Mouse (Mus musculus): ENCODE measurements around the gene Ttl. TPM values are rescaled to one million over a fixed set of nuclear protein-coding genes. Genes with fewer than 3 reads are reported as not detected.
A peak's percentile ranks its signal among the peaks of the same experiment; 100 is the strongest.

Ttl gene
- polyA plus RNA-seq, 1 experiment from 2014 or later, result 21.3 TPM

DNA sequence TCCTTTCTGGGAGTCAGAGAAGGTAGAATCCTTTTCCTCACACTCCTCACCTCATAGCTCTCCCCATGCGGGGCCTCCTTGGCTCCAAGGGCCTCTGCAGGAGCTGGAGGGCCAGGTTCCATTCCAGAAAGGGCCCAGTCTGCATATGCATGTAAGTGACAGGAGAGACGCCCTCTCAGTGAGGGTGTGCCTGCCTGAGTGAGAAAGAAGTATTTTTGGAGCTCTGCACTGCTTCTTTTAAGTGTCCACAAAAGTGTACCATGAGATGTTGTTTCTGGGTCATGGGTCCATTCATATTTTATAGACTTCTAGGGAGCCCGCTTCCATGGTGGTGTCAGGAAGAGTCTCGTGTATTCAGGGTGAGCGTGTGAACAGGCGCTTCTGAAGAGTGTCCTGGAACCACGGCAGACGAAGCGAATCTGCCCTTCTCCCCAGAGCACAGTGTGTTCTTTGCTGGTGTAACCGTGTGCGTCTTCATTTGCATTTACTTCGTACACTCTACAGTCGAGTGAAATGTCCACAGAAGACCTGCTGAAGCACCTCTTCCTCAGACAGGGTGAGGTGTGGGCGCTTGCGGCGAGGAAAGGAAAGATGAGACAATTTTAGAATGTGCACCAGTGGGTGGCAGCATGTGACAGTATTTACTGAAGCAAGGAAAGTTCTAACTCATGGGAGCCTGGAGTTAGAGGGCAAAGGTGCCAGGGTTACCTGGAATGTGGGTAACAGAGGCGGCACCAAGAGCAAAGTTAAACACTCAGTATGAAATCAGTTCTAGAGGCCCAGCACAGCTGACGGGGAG lies 28.4 kb downstream of the Ttl start:
- Histone ChIP-seq H3K36me3 (ENCODE audit: control insufficient read depth, insufficient read depth, low read length) (peaks cover 10% of the 10 kb centered on the region; the same call in 1 of the 2 replicates), H3K9me3 (ENCODE audit: control insufficient read depth, low read length) (no peaks in the 10 kb centered on the region), H3K27ac (ENCODE audit: low read depth, low read length) (no peak overlapping the region), H3K4me2 (ENCODE audit: low read depth) (no peak overlapping the region), H3K27me3 (ENCODE audit: control insufficient read depth, insufficient read depth, low read length) (no peaks in the 10 kb centered on the region), H3K4me3 (ENCODE audit: low read depth, low read length) (no peak overlapping the region), H3K9ac (ENCODE audit: low read length) (no peak overlapping the region), H3K4me1 (ENCODE audit: control insufficient read depth, insufficient read depth, low read length) (no peaks in the 10 kb centered on the region)
- 89% methylated on average over 18 of the region's 18 CpGs for WGBS
- no peak for ATAC-seq (ENCODE audit: insufficient read depth, low FRiP score, low TSS enrichment)
- no peak for DNase-seq (ENCODE audit: low spot score)

DNA sequence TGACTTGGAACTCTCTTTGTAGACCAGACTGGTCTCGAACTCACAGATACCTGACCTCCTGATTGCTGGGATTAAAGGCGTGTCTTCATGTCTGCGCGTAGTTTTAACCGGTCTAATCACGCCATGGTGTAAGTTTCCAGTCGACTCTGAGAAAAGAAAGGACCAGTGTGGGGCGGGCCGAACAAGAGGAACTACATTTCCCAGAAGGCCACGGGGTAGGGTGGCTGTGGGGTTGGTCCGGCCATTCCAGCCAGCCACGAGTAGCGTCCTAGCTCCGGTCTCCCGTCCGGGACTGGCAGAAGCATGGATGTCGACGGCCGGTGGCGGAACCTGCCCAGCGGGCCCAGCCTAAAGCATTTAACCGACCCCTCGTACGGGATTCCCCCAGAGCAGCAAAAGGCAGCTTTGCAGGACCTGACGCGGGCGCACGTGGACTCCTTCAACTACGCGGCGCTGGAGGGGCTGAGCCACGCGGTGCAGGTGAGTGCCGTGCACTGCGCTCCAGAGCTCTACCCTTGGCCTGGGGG lies 35.1 kb downstream of the Ttl start, which contains the start of gene Polr1b:
Gene Polr1b, plus strand, starts transcription at position 212 of the 527 bp plus-strand sequence.
- ATAC-seq (ENCODE audit: insufficient read depth, low FRiP score, low TSS enrichment), result peak; percentile 99
- peak within 1 kb of the TSS; percentile 75 for H3K4me3 ChIP-seq (ENCODE audit: low read depth, low read length)
- 1% methylated on average over 35 of the region's 35 CpGs for WGBS
- H3K9me3 ChIP-seq (ENCODE audit: control insufficient read depth, low read length), result no peaks in the 10 kb centered on the region
- H3K9ac ChIP-seq (ENCODE audit: low read length), result peak within 1 kb of the TSS; percentile 74
- no peak within 1 kb of the TSS for H3K27ac ChIP-seq (ENCODE audit: low read depth, low read length)
- H3K36me3 ChIP-seq (ENCODE audit: control insufficient read depth, insufficient read depth, low read length), result peaks cover 8% of the 10 kb centered on the region
- H3K4me1 ChIP-seq (ENCODE audit: control insufficient read depth, insufficient read depth, low read length), result no peaks in the 10 kb centered on the region
- DNase-seq (ENCODE audit: low spot score), result peak; percentile 92
- no peaks in the 10 kb centered on the region for H3K27me3 ChIP-seq (ENCODE audit: control insufficient read depth, insufficient read depth, low read length)
- H3K4me2 ChIP-seq (ENCODE audit: low read depth), result peak within 1 kb of the TSS; percentile 73

DNA sequence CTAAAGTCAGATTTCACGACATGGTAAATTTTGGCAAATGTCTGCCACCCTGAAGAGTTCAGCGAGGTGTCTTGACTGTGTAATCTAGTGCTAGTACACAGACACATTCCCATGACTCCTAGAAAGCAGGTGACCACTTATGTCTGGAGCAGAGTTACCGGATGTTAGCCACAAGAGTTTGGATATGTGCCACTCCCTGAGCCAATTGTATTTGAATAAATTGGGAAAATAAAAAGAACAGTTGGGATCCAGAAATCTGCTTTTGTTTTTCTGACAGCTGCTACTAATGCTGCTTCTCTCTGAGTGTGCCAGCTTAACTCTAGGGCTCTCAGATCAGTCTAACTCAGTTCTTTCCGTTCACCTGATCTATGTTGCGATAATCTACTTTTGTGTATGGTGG lies 47.2 kb downstream of the Ttl start:
- Histone ChIP-seq H3K4me2 (ENCODE audit: low read depth) (no peak overlapping the region), H3K36me3 (ENCODE audit: control insufficient read depth, insufficient read depth, low read length) (peaks cover 11% of the 10 kb centered on the region), H3K9ac (ENCODE audit: low read length) (no peak overlapping the region), H3K4me3 (ENCODE audit: low read depth, low read length) (no peak overlapping the region), H3K27ac (ENCODE audit: low read depth, low read length) (no peak overlapping the region), H3K27me3 (ENCODE audit: control insufficient read depth, insufficient read depth, low read length) (no peaks in the 10 kb centered on the region), H3K9me3 (ENCODE audit: control insufficient read depth, low read length) (no peaks in the 10 kb centered on the region), H3K4me1 (ENCODE audit: control insufficient read depth, insufficient read depth, low read length) (no peaks in the 10 kb centered on the region)
- WGBS, result 96% methylated on average over 5 of the region's 5 CpGs
- no peak for DNase-seq (ENCODE audit: low spot score)
- ATAC-seq (ENCODE audit: insufficient read depth, low FRiP score, low TSS enrichment), result no peak

DNA sequence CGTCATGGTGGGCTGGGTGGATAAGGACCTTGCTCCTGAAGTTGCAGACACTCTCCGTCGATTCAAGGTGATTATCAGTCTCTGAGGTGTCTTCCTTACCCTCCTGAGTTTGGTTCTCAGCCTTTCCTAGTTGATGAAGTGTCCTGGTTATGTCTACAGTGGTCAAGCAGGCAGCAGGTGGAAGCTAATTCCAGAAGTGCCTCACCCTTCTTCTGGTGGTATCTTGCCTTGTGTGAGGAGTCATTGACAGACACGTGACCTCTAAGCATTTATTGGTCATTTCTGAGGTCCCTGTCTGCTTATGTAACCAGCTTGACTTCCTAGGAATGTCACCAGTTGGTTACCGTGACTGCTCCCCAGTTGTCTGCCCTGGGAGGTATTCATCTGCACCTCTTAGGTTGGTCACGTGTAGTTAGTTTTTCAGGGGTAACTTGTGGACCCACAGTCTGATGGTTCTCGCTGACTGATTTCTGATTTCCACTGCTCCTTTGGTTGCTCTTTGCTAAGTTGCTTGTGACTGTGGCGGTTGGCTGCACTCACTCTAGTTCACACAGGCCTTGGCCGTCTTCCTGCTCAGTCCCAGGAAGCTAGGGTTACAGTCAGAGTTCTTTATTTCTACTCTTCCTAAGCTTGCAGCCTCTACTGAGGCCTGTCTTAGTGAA lies 50.1 kb downstream of the Ttl start:
- no peaks in the 10 kb centered on the region for H3K9me3 ChIP-seq (ENCODE audit: control insufficient read depth, low read length)
- H3K36me3 ChIP-seq (ENCODE audit: control insufficient read depth, insufficient read depth, low read length), result peaks cover 16% of the 10 kb centered on the region
- no peak overlapping the region for H3K27ac ChIP-seq (ENCODE audit: low read depth, low read length)
- no peaks in the 10 kb centered on the region for H3K4me1 ChIP-seq (ENCODE audit: control insufficient read depth, insufficient read depth, low read length)
- DNase-seq (ENCODE audit: low spot score), result no peak
- 93% methylated on average over 9 of the region's 9 CpGs for WGBS
- H3K27me3 ChIP-seq (ENCODE audit: control insufficient read depth, insufficient read depth, low read length), result no peaks in the 10 kb centered on the region
- ATAC-seq (ENCODE audit: insufficient read depth, low FRiP score, low TSS enrichment), result no peak
- no peak overlapping the region for H3K4me2 ChIP-seq (ENCODE audit: low read depth)
- no peak overlapping the region for H3K4me3 ChIP-seq (ENCODE audit: low read depth, low read length)
- no peak overlapping the region for H3K9ac ChIP-seq (ENCODE audit: low read length)

DNA sequence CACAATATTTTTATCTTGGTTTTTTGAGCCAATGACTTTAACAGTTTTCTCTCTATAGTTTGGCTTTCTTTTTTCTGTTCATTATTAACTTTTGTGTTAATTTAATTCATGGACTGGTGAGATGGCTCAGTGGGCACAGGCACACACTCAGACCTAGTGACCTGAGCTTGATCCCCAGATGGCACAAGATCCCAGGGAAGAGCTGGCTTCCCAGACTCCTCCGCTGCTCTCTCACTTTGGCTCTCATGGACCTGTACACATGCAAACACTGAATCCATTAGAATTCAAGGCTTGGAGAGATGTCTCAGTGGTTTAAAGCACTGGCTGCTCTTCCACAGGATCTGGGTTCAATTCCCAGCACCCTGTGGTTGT lies 50.6 kb downstream of the Ttl start:
- DNase-seq (ENCODE audit: low spot score), result no peak
- no peak for ATAC-seq (ENCODE audit: insufficient read depth, low FRiP score, low TSS enrichment)
- Histone ChIP-seq H3K4me1 (ENCODE audit: control insufficient read depth, insufficient read depth, low read length) (no peaks in the 10 kb centered on the region), H3K27me3 (ENCODE audit: control insufficient read depth, insufficient read depth, low read length) (no peaks in the 10 kb centered on the region), H3K4me2 (ENCODE audit: low read depth) (no peak overlapping the region), H3K27ac (ENCODE audit: low read depth, low read length) (no peak overlapping the region), H3K4me3 (ENCODE audit: low read depth, low read length) (no peak overlapping the region), H3K9me3 (ENCODE audit: control insufficient read depth, low read length) (no peaks in the 10 kb centered on the region), H3K36me3 (ENCODE audit: control insufficient read depth, insufficient read depth, low read length) (peaks cover 16% of the 10 kb centered on the region), H3K9ac (ENCODE audit: low read length) (no peak overlapping the region)
- WGBS, result 100% methylated on average over 1 of the region's 1 CpGs

DNA sequence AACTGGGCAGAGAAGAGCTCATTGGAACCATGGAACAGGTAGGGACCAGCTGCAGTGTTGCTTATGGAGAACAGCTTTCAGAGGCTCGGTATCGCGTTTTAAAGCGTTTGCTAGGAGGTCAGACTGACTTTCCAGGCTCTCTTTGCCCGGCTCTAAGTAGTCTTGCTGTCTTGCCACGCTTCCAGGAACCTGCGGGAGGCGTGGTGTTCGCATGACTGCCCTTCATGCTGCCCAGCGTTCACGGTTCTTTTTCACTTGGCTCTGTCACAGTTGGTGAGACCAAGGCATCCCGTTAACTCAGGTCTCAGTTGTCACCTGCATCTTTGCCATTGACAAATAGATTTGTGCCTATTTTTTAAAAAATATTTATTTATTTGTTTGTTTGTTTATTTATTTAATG lies 52.3 kb downstream of the Ttl start:
- no peak for DNase-seq (ENCODE audit: low spot score)
- Histone ChIP-seq H3K4me2 (ENCODE audit: low read depth) (no peak overlapping the region), H3K9me3 (ENCODE audit: control insufficient read depth, low read length) (no peaks in the 10 kb centered on the region), H3K27ac (ENCODE audit: low read depth, low read length) (no peak overlapping the region), H3K36me3 (ENCODE audit: control insufficient read depth, insufficient read depth, low read length) (peaks cover 18% of the 10 kb centered on the region), H3K27me3 (ENCODE audit: control insufficient read depth, insufficient read depth, low read length) (no peaks in the 10 kb centered on the region), H3K9ac (ENCODE audit: low read length) (no peak overlapping the region), H3K4me3 (ENCODE audit: low read depth, low read length) (no peak overlapping the region), H3K4me1 (ENCODE audit: control insufficient read depth, insufficient read depth, low read length) (no peaks in the 10 kb centered on the region)
- WGBS, result 97% methylated on average over 12 of the region's 12 CpGs
- no peak for ATAC-seq (ENCODE audit: insufficient read depth, low FRiP score, low TSS enrichment)

DNA sequence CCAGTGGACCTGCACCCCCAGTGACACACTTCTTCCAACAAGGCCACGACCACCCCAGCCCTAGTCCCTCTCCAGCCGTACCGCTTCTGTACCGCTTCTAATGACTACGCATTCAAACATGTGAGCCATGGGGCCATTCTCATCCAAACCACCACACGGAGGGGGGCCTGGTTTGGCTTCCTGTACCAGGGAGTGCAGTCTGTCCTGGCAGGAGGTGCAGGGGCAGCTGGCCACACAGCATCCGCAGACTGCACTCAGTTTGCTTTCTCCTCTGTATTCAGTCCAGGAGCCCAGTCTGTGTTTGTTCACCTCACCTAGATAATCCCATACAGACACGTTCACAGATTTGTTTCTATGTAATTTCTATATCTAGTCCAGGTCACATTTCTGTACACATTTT lies 56.2 kb downstream of the Ttl start:
- no peak overlapping the region for H3K27ac ChIP-seq (ENCODE audit: low read depth, low read length)
- no peaks in the 10 kb centered on the region for H3K27me3 ChIP-seq (ENCODE audit: control insufficient read depth, insufficient read depth, low read length)
- no peaks in the 10 kb centered on the region for H3K9me3 ChIP-seq (ENCODE audit: control insufficient read depth, low read length)
- H3K9ac ChIP-seq (ENCODE audit: low read length), result no peak overlapping the region
- DNase-seq (ENCODE audit: low spot score), result no peak
- WGBS, result 96% methylated on average over 8 of the region's 8 CpGs
- H3K4me1 ChIP-seq (ENCODE audit: control insufficient read depth, insufficient read depth, low read length), result no peaks in the 10 kb centered on the region
- ATAC-seq (ENCODE audit: insufficient read depth, low FRiP score, low TSS enrichment), result no peak
- no peak overlapping the region for H3K4me2 ChIP-seq (ENCODE audit: low read depth)
- H3K36me3 ChIP-seq (ENCODE audit: control insufficient read depth, insufficient read depth, low read length), result peaks cover 21% of the 10 kb centered on the region
- H3K4me3 ChIP-seq (ENCODE audit: low read depth, low read length), result no peak overlapping the region

DNA sequence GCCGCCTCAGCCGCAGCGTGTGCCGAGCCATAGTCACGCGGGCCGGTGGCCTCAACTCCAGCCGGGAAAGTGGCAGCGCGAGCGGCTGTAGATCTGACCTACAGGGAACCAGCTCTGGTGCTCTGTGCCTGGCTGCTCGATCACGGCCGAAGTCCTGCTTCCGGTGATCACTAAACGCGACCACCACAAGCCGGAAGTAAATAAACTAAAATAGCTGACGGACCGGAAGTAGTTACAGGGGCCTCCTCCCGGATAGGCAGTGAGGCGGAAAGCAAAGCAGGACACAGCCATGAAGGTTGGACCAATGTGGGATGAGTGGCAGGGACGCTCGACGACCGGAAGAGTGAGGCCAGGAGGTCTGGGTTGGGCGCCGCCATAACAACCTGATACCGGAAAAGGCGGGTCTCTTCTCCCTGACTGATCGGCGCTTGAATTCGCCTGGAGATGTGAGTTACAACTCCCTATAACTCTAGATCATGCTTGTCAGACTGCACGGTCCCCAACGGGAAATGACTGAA lies 63.7 kb downstream of the Ttl start, which contains the start of gene Chchd5:
Gene Chchd5, plus strand, starts transcription at position 289 of the 518 bp plus-strand sequence.
- H3K27me3 ChIP-seq (ENCODE audit: control insufficient read depth, insufficient read depth, low read length), result no peaks in the 10 kb centered on the region
- H3K9ac ChIP-seq (ENCODE audit: low read length), result peak within 1 kb of the TSS; percentile 81
- WGBS, result under 1% methylated on average over 35 of the region's 35 CpGs
- H3K27ac ChIP-seq (ENCODE audit: low read depth, low read length), result peak within 1 kb of the TSS; percentile 67
- peak within 1 kb of the TSS; percentile 65 for H3K4me2 ChIP-seq (ENCODE audit: low read depth)
- H3K4me3 ChIP-seq (ENCODE audit: low read depth, low read length), result peak within 1 kb of the TSS; percentile 59
- DNase-seq (ENCODE audit: low spot score) (peak; percentile 93), ATAC-seq (ENCODE audit: insufficient read depth, low FRiP score, low TSS enrichment) (peak; percentile 99)
- peaks cover 17% of the 10 kb centered on the region for H3K36me3 ChIP-seq (ENCODE audit: control insufficient read depth, insufficient read depth, low read length)
- H3K4me1 ChIP-seq (ENCODE audit: control insufficient read depth, insufficient read depth, low read length), result peaks cover 5% of the 10 kb centered on the region; the same call in 1 of the 2 replicates
- H3K9me3 ChIP-seq (ENCODE audit: control insufficient read depth, low read length), result no peaks in the 10 kb centered on the region

Measured in neural tube, embryonic 11.5 days (tissue).